Mouse (Mus musculus) bone marrow macrophage, adult 2 months (primary cell): Measurements from ENCODE around the gene Gm597.

ENCODE experiments used
- CTCF ChIP-seq: IDR thresholded peaks from 2 replicates; pipeline ENCODE4 v1.5.1; 2012; ENCODE audit warnings: low read depth, mild to moderate bottlenecking, low read length, moderate library complexity
- POLR2A ChIP-seq: IDR thresholded peaks from 2 replicates; pipeline ENCODE4 v1.6.1; 2012; ENCODE audit warnings: mild to moderate bottlenecking, low read depth, low read length, borderline replicate concordance

GRCm38 (mm10) chr1:28806618-28807017 lies 26.6 kb upstream of the Gm597 start:
- TF ChIP-seq CTCF (no peak), POLR2A (no peak)
